Mouse (Mus musculus): Measurements from ENCODE around the gene Nrm. TPM values are rescaled to one million over a fixed set of nuclear protein-coding genes. Genes with fewer than 3 reads are reported as not detected.
"Not testable (repeated sequence)": the region's sequence is repeated elsewhere in the genome, so short reads cannot be mapped to it uniquely, and the experiment has no call there.

Nrm gene
- total RNA-seq, 2 experiments from 2014 or later, result 3.9 to 4.7 TPM

- peak; percentile 38 to 52 for DNase-seq (ENCODE audit: low spot score in 2 of 2)
These were observed 26.3 kb upstream of the Nrm start for GRCm38 (mm10) chr17:35834696-35835422.

- DNase-seq (ENCODE audit: low spot score in 2 of 2), result no peak
These were observed 25.5 kb upstream of the Nrm start for GRCm38 (mm10) chr17:35835424-35836140.

- DNase-seq (ENCODE audit: low spot score in 2 of 2), result peak; percentile 90 to 94
These were observed 24.7 kb upstream of the Nrm start for GRCm38 (mm10) chr17:35836178-35836965.

GRCm38 (mm10) chr17:35836991-35837422, 24.1 kb upstream of the Nrm start:
- DNase-seq (ENCODE audit: low spot score in 2 of 2), result peak; percentile 74 to 87

- DNase-seq (ENCODE audit: low spot score in 2 of 2), result peak in 1 of 2 experiments; percentile 58
These were observed 23.6 kb upstream of the Nrm start for GRCm38 (mm10) chr17:35837487-35837886.

- peak; percentile 93 to 98 for DNase-seq (ENCODE audit: low spot score in 2 of 2)
These were observed 23.0 kb upstream of the Nrm start, which contains the start of gene Tubb5 for GRCm38 (mm10) chr17:35838122-35838544. Gene Tubb5 (minus strand): TSS chr17:35838306.

GRCm38 (mm10) chr17:35838570-35838969, 22.5 kb upstream of the Nrm start:
- DNase-seq (ENCODE audit: low spot score in 2 of 2), result no peak

- not testable (repeated sequence) for DNase-seq (ENCODE audit: low spot score in 2 of 2)
These were observed 22.1 kb upstream of the Nrm start for GRCm38 (mm10) chr17:35839002-35839401.

- DNase-seq (ENCODE audit: low spot score in 2 of 2), result no peak
These were observed 20.6 kb upstream of the Nrm start for GRCm38 (mm10) chr17:35840561-35840960.

GRCm38 (mm10) chr17:35841076-35841950, 19.8 kb upstream of the Nrm start, which contains the start of gene Mdc1:
Gene Mdc1 (plus strand): TSS chr17:35841515.
- DNase-seq (ENCODE audit: low spot score in 2 of 2), result peak; percentile 99 to 100

- DNase-seq (ENCODE audit: low spot score in 2 of 2), result no peak
These were observed 19.1 kb upstream of the Nrm start for GRCm38 (mm10) chr17:35842006-35842405.

- no peak for DNase-seq (ENCODE audit: low spot score in 2 of 2)
These were observed 17.6 kb upstream of the Nrm start for GRCm38 (mm10) chr17:35843514-35843913.

- no peak for DNase-seq (ENCODE audit: low spot score in 2 of 2)
These were observed 13.0 kb upstream of the Nrm start for GRCm38 (mm10) chr17:35848112-35848511.

GRCm38 (mm10) chr17:35850974-35851373, 10.1 kb upstream of the Nrm start:
- DNase-seq (ENCODE audit: low spot score in 2 of 2), result no peak

GRCm38 (mm10) chr17:35859371-35859770, 1.7 kb upstream of the Nrm start:
- DNase-seq (ENCODE audit: low spot score in 2 of 2), result no peak

GRCm38 (mm10) chr17:35859835-35860234, 1.3 kb upstream of the Nrm start:
- no peak for DNase-seq (ENCODE audit: low spot score in 2 of 2)

GRCm38 (mm10) chr17:35860831-35861197, 304 bp upstream of the Nrm start:
- no peak for DNase-seq (ENCODE audit: low spot score in 2 of 2)

- no peak for DNase-seq (ENCODE audit: low spot score in 2 of 2)
These were observed 3.8 kb downstream of the Nrm start for GRCm38 (mm10) chr17:35864832-35865353.

GRCm38 (mm10) chr17:35865481-35866280, 4.6 kb downstream of the Nrm start, which contains the start of gene Ppp1r18:
Gene Ppp1r18 (plus strand): TSS chr17:35865593.
- peak in 1 of 2 experiments; percentile 41 for DNase-seq (ENCODE audit: low spot score in 2 of 2)
